Comparison of ENCODE assay signal across 26 mouse cellular contexts in the genomic region with DNA sequence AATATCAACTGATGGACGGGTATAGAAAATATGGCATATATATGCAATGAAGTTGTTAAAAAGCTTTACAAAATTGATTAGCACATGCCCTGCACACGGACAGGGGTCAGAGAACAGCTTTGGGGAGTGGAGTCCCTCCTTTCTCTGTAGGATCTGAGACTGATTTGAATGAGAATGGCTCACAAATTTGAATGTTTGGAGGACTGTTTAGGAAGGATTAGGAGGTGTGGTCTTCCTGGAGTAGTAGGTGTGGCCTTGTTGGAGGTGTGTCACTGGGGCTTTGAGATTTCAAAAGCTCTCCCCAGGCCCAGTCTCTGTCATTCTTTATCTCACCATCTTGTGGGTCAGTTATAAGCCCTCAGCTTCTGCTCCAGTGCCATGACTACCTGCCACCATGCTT. TPM values are rescaled to one million over a fixed set of nuclear protein-coding genes. Genes with fewer than 3 reads are reported as not detected.
DNase-seq lines count a peak whose midpoint lies in the region; ATAC-seq and TF ChIP-seq lines count a peak whose summit lies in the region.
"Had no signal": no experiment of that assay in that cellular context is flagged by ENCODE, and none has a peak within 500 bp of the region (broad histone marks: within the 10 kb centered on the region; RNA-seq: fewer than 3 reads in every experiment).

No protein-coding gene starts in this region.

- peaks cover 1% of the 10 kb centered on the region; the same call in 1 of the 2 replicates for H3K27me3 ChIP-seq in heart, adult 2 months (ENCODE audit: control insufficient read depth, insufficient read depth, low read length)
- peaks cover 18% of the 10 kb centered on the region for H3K27me3 ChIP-seq in midbrain, embryonic 11.5 days (ENCODE audit: control insufficient read depth, insufficient read depth, low read length)
- peaks cover 7% of the 10 kb centered on the region; the same call in 1 of the 2 replicates for H3K27me3 ChIP-seq in midbrain, embryonic 14.5 days (ENCODE audit: control insufficient read depth, insufficient read depth, low read length)
- H3K27me3 ChIP-seq: embryonic facial prominence, embryonic 15.5 days had no signal

- H3K36me3 ChIP-seq in heart, adult 2 months (ENCODE audit: control insufficient read depth, insufficient read depth, low read length) = no peaks in the 10 kb centered on the region
- H3K36me3 ChIP-seq in midbrain, embryonic 11.5 days (ENCODE audit: control insufficient read depth, insufficient read depth, low read length) = no peaks in the 10 kb centered on the region
- H3K36me3 ChIP-seq in midbrain, embryonic 14.5 days (ENCODE audit: control insufficient read depth, insufficient read depth, low read length) = no peaks in the 10 kb centered on the region
- H3K36me3 ChIP-seq: embryonic facial prominence, embryonic 13.5 days; embryonic facial prominence, embryonic 15.5 days; forebrain, embryonic 10.5 days; forebrain, embryonic 12.5 days had no signal

- H3K9ac ChIP-seq in heart, adult 2 months (ENCODE audit: low read depth, low read length) = no peak overlapping the region
- H3K9ac ChIP-seq in midbrain, embryonic 11.5 days (ENCODE audit: low read length) = no peak overlapping the region
- H3K9ac ChIP-seq in midbrain, embryonic 14.5 days (replicated peaks; ENCODE audit: low read length) = no peak overlapping the region
- H3K9ac ChIP-seq: embryonic facial prominence, embryonic 13.5 days; embryonic facial prominence, embryonic 15.5 days; forebrain, embryonic 12.5 days had no signal

- TF ChIP-seq POLR2A in heart, adult 2 months (IDR thresholded peaks at IDR 0.05; ENCODE audit: insufficient read depth, low read depth, low read length) = no peak

- intact Hi-C loops in heart, adult 2 months (cut with DNase I) = no loop called here

- TF ChIP-seq EP300 in heart, adult 2 months (IDR thresholded peaks at IDR 0.05; ENCODE audit: insufficient read depth, low read depth, low read length) = no peak

- peak; percentile 49 for DNase-seq in heart, adult 11 months
- DNase-seq in heart, adult 2 months = no peak
- peak; percentile 61 for DNase-seq in midbrain, embryonic 11.5 days (ENCODE audit: low spot score, missing footprints)
- no peak for DNase-seq in midbrain, embryonic 14.5 days
- DNase-seq in ZHBTc4 (ENCODE audit: low read depth, low spot score) = peak; percentile 34
- DNase-seq in yolk sac, embryonic 10.5 days (ENCODE audit: low spot score) = no peak
- DNase-seq: adrenal gland, adult 2 months; adrenal gland, postnatal 10 days; adrenal gland, postnatal 25 days; B cell, adult 2 months; cerebellum, adult 11 months; cerebellum, adult 18-20 months; cerebellum, adult 8-10 months; cerebellum, adult 9-11 months; cerebellum, postnatal 14 days; cerebellum, postnatal 36 days; embryo, embryonic 11 days had no signal

- no peaks in the 10 kb centered on the region; the same call in 1 of the 2 replicates for H3K9me3 ChIP-seq in midbrain, embryonic 11.5 days (ENCODE audit: control insufficient read depth, low read length)
- H3K9me3 ChIP-seq in midbrain, embryonic 14.5 days (ENCODE audit: control insufficient read depth, low read length) = no peaks in the 10 kb centered on the region
- H3K9me3 ChIP-seq: embryonic facial prominence, embryonic 13.5 days; embryonic facial prominence, embryonic 15.5 days had no signal

- TF ChIP-seq CTCF in heart, adult 2 months (IDR thresholded peaks at IDR 0.05) = no peak

- no peak overlapping the region for H3K4me3 ChIP-seq in heart, adult 2 months
- no peak overlapping the region for H3K4me3 ChIP-seq in midbrain, embryonic 11.5 days (ENCODE audit: low read depth, low read length)
- H3K4me3 ChIP-seq in midbrain, embryonic 14.5 days (replicated peaks; ENCODE audit: low read depth, low read length) = no peak overlapping the region
- H3K4me3 ChIP-seq: embryonic facial prominence, embryonic 13.5 days; embryonic facial prominence, embryonic 15.5 days; erythroblast, embryonic 14.5 days; forebrain, embryonic 10.5 days; forebrain, embryonic 12.5 days had no signal

- WGBS in heart, adult 2 months = 87% methylated on average over 2 of the region's 2 CpGs
- WGBS in midbrain, embryonic 11.5 days = 71% methylated on average over 2 of the region's 2 CpGs
- 59% methylated on average over 2 of the region's 2 CpGs for WGBS in midbrain, embryonic 14.5 days

- no peak for ATAC-seq in midbrain, embryonic 11.5 days (ENCODE audit: low FRiP score)
- ATAC-seq in midbrain, embryonic 14.5 days (ENCODE audit: low FRiP score, low TSS enrichment) = no peak
- ATAC-seq: CD4-positive, CD25-positive, alpha-beta regulatory T cell, adult 4 months; forebrain, embryonic 14.5 days; forebrain, embryonic 16.5 days had no signal

- H3K4me2 ChIP-seq in midbrain, embryonic 11.5 days = no peak overlapping the region
- no peak overlapping the region for H3K4me2 ChIP-seq in midbrain, embryonic 14.5 days (ENCODE audit: low read length)
- H3K4me2 ChIP-seq: embryonic facial prominence, embryonic 13.5 days; embryonic facial prominence, embryonic 15.5 days; forebrain, embryonic 12.5 days had no signal

- peaks cover 2% of the 10 kb centered on the region for H3K79me2 ChIP-seq in heart, adult 2 months (replicated peaks; ENCODE audit: control insufficient read depth, insufficient read depth, low read length)

- H3K4me1 ChIP-seq in heart, adult 2 months (ENCODE audit: control insufficient read depth, insufficient read depth, low read length) = 0 out of 2 replicates have a peak, but pooled peaks cover 2% of the 10 kb centered on the region
- peaks cover 5% of the 10 kb centered on the region for H3K4me1 ChIP-seq in midbrain, embryonic 11.5 days (ENCODE audit: control insufficient read depth, insufficient read depth, low read length)
- no peaks in the 10 kb centered on the region for H3K4me1 ChIP-seq in midbrain, embryonic 14.5 days (ENCODE audit: control insufficient read depth, insufficient read depth, low read length)

- no peak overlapping the region for H3K27ac ChIP-seq in heart, adult 2 months
- no peak overlapping the region for H3K27ac ChIP-seq in midbrain, embryonic 11.5 days (ENCODE audit: low read depth, low read length)
- H3K27ac ChIP-seq in midbrain, embryonic 14.5 days (replicated peaks; ENCODE audit: low read depth, low read length) = no peak overlapping the region
- H3K27ac ChIP-seq: embryonic facial prominence, embryonic 13.5 days; embryonic facial prominence, embryonic 15.5 days; forebrain, embryonic 10.5 days; forebrain, embryonic 12.5 days had no signal

RNA-seq across cellular contexts. Expression of gene Fam174b, which starts 4.1 kb away (rescaled TPM):
- 100 to 1,000 TPM; 175 to 193 TPM for total RNA-seq in heart, adult 2 months (2021)
- polyA plus RNA-seq in heart, adult 2 months (2012; rRNA removed) = 149 and 207 TPM in 2 replicates
- 28.9 and 36.3 TPM in 2 replicates for polyA plus RNA-seq in midbrain, embryonic 11.5 days (2014; fragmentation: Nextera tagmentation; extraction: Ambion mirVana)
- 18.9 and 26.7 TPM in 2 replicates for polyA plus RNA-seq in midbrain, embryonic 14.5 days (2014; fragmentation: Nextera tagmentation; extraction: Ambion mirVana)
- total RNA-seq: CH12.LX had no signal
- polyA plus RNA-seq: erythroblast, embryonic 14.5 days had no signal

Comparison
In these comparisons a context has a peak if more than half of its experiments do, and no peak if none do; other contexts are left out.
1. DNase-seq: peak in heart, adult 11 months (single experiment), midbrain, embryonic 11.5 days (single experiment) and ZHBTc4 (single experiment); none in heart, adult 2 months (0 of 2), midbrain, embryonic 14.5 days (single experiment) and yolk sac, embryonic 10.5 days (single experiment).